Mouse (Mus musculus): ENCODE measurements around the gene Psat1.

Psat1 gene

DNA sequence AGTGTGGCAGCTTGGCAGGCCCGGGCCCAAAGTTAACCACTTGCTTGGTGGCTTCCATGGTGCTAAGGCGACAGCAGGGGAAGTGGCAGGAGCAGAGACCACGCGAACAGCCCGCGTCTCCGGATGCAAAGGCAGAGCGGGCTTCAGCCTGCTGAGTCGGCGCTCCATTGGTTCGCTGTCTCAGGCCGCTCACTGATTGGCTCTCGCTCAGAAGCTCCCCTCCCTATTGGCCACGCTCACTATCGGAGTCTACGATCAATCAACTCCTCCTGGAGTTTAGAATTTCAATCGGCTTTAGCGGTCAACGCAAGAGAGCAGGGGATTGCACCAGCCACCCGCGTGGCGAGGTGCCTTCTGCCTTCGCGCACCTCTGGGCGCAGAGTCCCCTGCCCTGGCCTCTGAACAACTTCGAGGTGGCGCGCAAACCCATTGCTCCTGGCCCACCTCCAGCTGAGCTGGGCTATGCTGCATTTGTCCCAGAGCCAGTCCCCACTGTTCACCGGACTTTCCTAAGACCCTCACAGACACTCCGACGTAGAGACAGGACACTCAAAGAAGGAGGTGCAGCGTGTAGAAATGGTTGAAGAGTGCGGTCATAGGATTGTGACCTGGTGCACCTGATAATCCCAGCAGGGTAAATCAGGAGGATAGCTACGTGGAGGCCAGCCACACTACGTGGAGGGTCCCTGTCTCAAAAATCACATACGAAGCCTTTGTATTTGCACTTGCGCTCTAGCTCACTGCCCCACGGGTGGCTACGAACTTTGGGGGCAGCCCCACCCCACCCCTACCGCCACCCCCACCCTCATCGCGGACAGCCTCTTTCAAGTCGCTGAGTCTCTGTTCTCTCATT, 22.0 kb downstream of the Psat1 start:
- peak; percentile 85 to 90 for DNase-seq (ENCODE audit: low spot score in 2 of 2)

GRCm38 (mm10) chr19:15924181-15924865, 22.8 kb downstream of the Psat1 start:
- peak; percentile 59 to 74 for DNase-seq (ENCODE audit: low spot score in 2 of 2)

DNA sequence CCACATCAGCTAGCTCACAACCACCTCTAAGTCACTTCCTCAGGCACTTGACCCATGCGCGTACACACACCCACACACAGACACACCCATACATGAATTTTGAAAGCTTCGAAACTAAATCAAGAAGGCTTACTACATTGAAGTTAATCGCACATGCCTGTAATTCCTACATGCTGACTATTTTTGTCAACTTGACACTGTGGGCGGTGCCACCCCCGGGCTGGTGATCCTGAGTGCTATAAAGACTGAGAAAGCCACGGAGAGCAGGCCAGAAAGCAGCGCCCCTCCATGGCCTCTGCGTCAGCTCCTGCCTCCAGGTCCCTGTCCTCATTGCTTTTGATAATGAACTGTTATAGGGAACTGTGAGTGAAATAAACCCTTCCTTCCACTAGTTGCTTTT, 23.7 kb downstream of the Psat1 start:
- no peak for DNase-seq (ENCODE audit: low spot score in 2 of 2)

DNA sequence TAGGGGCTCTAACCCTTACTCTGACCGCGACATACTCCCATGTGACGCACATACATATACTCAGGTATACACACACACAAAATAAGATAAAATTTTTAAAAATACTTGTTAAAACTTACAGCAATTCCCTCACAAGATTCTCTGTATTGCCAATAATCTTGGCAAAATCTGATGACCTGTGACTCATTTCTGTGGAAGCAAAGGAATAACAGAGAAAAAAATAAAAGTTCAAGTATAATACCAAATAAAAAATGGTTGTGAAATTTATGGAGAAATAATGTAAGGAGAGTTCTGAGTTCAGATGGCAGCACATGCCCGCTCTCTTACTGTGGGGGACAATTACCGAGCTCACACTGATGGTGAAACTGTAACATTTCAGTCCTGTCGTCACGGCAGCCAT, 27.8 kb downstream of the Psat1 start:
- no peak for DNase-seq (ENCODE audit: low spot score in 2 of 2)

- no peak for DNase-seq (ENCODE audit: low spot score in 2 of 2)
Observed at GRCm38 (mm10) chr19:15918111-15918510, 29.0 kb downstream of the Psat1 start.

GRCm38 (mm10) chr19:15913249-15913997, 33.7 kb downstream of the Psat1 start:
- DNase-seq (ENCODE audit: low spot score in 2 of 2) = no peak

DNA sequence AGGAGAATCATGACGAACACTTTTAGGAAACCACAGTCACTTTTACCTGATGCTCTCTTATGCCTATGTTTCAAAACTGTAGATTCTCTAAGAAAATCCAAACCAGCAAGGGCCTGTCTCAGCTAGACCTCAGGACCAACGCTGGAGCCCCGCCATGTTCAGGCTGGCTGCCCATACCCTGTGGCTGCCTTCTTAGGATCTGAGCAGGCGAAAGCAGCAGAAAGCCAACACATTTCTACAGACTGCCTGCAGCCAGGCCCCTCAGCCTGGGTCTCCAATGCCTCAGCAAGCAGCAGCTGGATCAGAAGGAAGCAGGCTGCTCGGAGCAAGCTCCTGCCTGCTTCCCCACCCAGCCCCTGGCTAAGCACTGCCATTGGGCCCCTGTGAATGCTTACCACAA, 35.7 kb downstream of the Psat1 start:
- DNase-seq (ENCODE audit: low spot score in 2 of 2) = no peak

DNA sequence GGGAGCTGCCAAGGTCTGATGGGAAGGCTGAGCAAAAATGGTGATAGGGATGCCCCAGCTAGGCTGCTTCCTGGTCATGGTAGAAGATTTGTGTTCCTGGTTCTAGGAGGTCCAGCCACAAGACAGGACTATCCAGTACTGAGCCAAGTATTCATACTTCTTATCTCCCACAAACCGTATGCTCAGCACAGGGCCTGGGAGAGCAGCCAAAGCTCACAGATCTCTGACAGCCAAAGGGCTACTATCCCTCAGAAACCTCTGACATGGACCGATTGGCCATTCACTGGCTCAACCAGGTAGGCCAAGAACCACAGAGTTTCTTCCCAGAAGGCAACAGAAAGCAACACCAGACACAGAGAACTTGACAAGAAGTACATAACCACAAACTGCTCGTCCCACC, 36.1 kb downstream of the Psat1 start:
- DNase-seq (ENCODE audit: low spot score in 2 of 2) = no peak

DNA sequence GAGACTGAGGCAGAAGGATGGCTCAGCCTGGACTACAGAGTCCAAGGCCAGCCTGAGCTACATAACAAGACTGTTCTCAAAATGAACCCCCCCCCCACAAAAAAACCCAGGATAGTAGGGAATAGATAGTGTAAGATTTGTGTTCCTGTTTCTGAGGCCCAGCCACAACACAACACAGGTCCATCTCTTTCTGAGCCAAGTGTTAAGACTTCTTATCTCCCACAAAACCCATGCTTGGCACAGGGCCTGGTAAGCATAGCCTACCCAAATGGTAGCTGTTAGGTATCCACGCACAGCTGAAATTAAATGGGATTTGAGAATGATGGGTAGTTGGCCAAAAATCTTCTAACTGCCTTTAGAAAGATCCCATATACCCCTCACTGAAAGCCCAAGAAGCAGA, 36.6 kb downstream of the Psat1 start:
- no peak for DNase-seq (ENCODE audit: low spot score in 2 of 2)

GRCm38 (mm10) chr19:15908016-15908415, 39.1 kb downstream of the Psat1 start:
- DNase-seq (ENCODE audit: low spot score in 2 of 2) = no peak

DNA sequence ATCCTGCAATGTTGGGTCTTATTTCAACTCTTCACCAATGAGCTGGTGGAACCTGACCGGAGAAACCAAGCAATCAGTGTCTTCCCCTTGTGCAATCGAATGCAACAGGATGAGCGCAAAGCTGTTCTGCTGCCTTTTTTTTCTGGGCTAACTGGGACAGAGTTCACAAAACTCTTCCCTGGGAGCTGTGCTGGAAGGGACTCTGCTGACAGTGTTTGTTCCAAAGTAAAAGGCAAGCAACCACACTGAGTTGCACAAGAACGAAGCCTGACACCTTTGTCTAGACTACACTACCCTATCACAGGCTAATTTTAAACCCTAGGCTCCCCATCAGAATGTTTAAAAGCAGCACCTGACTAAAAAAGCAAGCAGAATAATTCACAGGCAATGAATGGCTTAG, 42.4 kb downstream of the Psat1 start:
- DNase-seq (ENCODE audit: low spot score in 2 of 2) = no peak

- DNase-seq (ENCODE audit: low spot score in 2 of 2) = no peak
Observed at GRCm38 (mm10) chr19:15903508-15904480, 43.3 kb downstream of the Psat1 start.

DNA sequence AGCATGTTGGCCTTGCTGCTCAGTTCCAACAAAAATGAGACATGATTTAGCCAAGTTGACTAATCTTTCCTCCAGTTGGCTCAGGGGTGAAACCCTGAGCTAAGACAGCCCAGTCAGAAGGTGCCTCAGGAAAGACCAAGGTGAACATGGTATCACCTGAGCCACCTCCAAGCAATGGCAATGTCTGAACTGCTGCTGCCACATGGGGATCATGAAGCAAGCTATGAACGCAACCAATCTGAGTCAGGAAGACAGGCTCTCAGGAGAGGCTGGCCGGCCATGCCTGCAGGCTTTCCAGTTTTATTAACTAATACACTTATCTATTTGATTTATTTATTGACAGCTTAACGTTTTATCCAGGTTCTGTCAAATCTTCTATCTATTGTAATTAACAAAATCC, 51.5 kb downstream of the Psat1 start:
- no peak for DNase-seq (ENCODE audit: low spot score in 2 of 2)

GRCm38 (mm10) chr19:15892146-15892545, 55.0 kb downstream of the Psat1 start:
- no peak for DNase-seq (ENCODE audit: low spot score in 2 of 2)

GRCm38 (mm10) chr19:15888466-15888865, 58.7 kb downstream of the Psat1 start:
- no peak for DNase-seq (ENCODE audit: low spot score in 2 of 2)

DNA sequence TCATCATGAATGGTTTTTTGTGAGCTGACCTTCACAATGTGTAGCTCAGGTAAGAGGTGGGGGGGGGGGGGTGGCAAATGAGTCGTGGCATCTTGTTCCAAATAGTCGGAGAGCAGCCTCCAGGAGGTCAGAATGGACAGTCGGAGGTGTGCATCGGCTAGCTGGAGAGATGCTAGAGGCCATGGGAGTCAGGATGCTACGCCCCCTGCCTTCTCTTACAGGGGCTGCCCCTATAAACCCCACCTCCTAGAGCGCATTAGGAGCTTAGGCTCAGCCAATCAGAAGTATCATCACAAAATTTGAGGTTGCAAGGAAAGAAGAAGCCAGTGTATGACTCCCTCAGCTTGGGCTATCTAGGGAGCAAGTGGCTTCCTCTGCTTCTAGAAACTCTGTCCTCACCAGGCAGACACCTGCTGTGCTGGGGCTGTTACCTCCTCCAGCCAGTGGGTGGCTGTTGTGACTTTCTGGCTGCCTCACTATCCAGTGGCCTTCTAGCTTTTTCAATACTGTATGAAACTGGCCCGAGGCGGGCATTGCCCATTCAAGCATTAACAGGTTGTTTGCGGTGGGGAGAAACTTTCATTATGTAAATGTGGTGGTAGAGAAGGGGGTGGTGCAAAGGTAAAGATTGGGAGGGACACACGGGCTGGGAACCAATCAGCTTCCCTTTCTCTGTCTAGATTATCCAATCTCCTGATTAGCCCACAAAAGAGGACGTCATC, 64.3 kb downstream of the Psat1 start:
- DNase-seq (ENCODE audit: low spot score in 2 of 2) = no peak

GRCm38 (mm10) chr19:15880731-15881130, 66.4 kb downstream of the Psat1 start:
- DNase-seq (ENCODE audit: low spot score in 2 of 2) = no peak

GRCm38 (mm10) chr19:15879271-15879670, 67.9 kb downstream of the Psat1 start:
- DNase-seq (ENCODE audit: low spot score in 2 of 2) = no peak

DNA sequence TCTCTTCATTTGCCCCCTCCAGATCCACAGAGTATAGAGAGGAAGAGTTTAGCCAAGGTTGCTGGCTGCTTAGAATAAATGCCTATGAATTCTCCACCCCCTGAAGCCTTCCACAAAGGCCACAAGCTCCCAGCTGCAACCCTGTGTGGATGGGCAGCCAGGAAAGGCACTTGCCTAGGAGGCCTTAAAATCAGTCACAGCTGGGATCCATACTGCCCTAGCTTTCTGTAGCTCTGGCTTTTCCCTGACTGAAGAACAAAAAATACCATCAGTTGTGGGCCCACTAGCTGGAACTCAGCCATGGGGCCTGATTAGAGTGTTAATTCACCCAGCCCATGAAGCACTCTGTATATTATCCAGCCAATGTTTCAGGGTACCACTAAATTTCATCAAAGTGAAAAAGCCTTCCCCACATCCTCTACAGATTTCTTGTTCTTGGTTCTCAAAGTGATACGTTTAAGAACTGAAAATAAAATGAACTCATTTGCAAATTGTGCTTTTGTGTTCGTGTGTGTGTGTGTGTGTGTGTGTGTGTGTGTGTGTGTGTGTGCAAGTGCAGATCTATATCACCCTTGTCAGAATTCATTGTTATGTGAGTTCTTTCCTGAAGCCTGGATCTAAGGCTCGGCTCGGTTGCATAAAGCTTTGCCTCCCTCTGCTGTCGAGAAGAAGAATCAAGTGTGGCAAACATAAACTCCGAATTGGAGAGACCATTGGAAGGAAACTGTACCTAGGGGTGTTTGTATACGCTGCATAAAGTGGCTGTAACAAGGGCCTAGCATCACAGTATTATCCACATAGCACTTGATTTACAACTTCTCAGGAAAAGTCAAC, 78.1 kb downstream of the Psat1 start:
- peak in 1 of 2 experiments; percentile 5 for DNase-seq (ENCODE audit: low spot score in 2 of 2)

GRCm38 (mm10) chr19:15866851-15867250, 80.3 kb downstream of the Psat1 start:
- DNase-seq (ENCODE audit: low spot score in 2 of 2) = no peak
